Mouse (Mus musculus): ENCODE results near the gene Gm16368.
"Not testable (repeated sequence)": the region's sequence is repeated elsewhere in the genome, so short reads cannot be mapped to it uniquely, and the experiment has no call there.

Gene Gm16368

DNA sequence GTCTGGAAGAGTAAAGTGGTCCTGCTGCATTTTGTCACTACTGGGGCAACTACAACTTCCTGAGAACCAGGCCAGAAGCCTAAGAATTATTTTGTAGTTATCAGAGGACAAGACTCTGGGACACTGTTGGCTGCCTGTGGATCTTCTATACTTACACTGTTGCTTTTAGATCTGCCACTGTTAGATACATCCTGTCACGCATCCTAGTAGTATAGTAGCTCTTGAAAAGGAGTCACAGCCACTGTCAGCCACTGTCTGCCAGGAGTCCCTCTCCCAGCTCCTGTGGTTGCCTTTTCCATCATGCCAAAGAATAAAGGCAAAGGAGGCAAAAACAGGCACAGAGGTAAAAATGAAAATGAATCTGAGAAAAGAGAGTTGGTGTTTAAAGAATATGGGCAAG lies at the start of gene Gm16368:
Gm16368 (plus strand) TSS at position 301 of the 400 bp plus-strand sequence.
- not testable (repeated sequence) for DNase-seq

- not testable (repeated sequence) for DNase-seq
These were observed 44.4 kb upstream of the Gm16368 start for GRCm38 (mm10) chr12:88039062-88039461.

- DNase-seq: not testable (repeated sequence)
These were observed 43.8 kb upstream of the Gm16368 start for GRCm38 (mm10) chr12:88039703-88040102.

DNA sequence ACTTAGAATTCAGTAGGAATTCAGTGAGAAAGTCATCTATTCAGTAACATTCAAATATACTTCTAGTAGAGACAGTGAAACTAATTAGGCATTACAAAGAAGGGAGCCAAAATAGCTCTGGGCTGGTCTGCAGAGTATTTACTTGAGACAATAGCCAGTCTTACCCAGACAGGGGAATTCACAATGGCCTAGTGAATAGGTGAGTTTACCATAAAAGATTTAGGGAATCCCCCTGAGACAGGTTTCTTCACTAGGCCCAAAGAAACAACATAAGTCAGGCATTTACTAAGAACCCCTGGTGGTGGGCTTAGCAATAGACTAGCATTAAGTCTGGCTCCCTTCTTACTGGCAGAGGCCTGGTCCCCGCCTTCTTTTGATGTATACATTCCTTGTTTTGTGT lies 38.3 kb upstream of the Gm16368 start:
- not testable (repeated sequence) for DNase-seq

Measured in kidney, postnatal 10 days (tissue).